Mouse (Mus musculus): Measurements from ENCODE around the gene Shkbp1. TPM values are rescaled to one million over a fixed set of nuclear protein-coding genes. Genes with fewer than 3 reads are reported as not detected.

The Shkbp1 gene
- total RNA-seq, 1 experiment = 28.8 TPM

DNA sequence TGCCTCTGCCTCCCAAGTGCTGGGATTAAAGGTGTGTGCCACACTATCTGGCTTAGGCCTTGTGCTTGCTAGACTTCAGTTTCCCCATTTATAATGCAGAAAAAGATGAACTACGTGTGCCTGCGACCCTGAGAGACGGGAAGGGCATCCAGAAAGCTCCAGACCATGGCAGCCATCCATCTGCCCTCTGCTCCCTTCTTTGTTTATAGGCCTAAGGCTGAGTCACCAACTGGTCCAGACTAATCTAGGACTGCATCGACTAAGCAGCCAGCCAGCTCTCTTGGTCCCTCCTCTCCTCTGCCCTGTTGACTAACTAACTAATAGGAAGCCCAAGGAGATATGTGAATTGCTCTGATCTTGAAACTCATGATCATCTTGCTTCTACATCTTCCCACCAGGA lies 59.9 kb downstream of the Shkbp1 start:
- H3K9ac ChIP-seq (ENCODE audit: insufficient read depth, low read depth, low read length, poor library complexity, severe bottlenecking) = no peak overlapping the region
- no peaks in the 10 kb centered on the region for H3K9me3 ChIP-seq (ENCODE audit: control insufficient read depth, insufficient read depth, low read depth, low read length)
- no peak overlapping the region for H3K27ac ChIP-seq (ENCODE audit: insufficient read depth, low read depth, low read length, poor library complexity, severe bottlenecking)
- H3K36me3 ChIP-seq (ENCODE audit: control insufficient read depth, insufficient read depth, low read length, poor library complexity, severe bottlenecking) = no peaks in the 10 kb centered on the region
- no peak for DNase-seq (ENCODE audit: low read depth, low spot score)
- in situ Hi-C loops (cut with MboI; ENCODE audit: low sequenced_read_pairs in 2 of 2, unreplicated experiment in 2 of 2) = loop anchor here in 1 of 2 experiments (25.0 kb wide), 1 partner anchor 391 kb away; the partner anchor contains the start of gene Zfp607b
- no peak overlapping the region for H3K4me3 ChIP-seq (ENCODE audit: insufficient read depth in 1 of 2, low read depth in 1 of 2, low read length in 2 of 2, poor library complexity in 1 of 2, severe bottlenecking in 1 of 2)
- TF ChIP-seq MAFK (IDR thresholded peaks at IDR 0.05; ENCODE audit: insufficient read depth, low read depth, low read length) (no peak), CHD2 (IDR thresholded peaks at IDR 0.05; ENCODE audit: low read depth, low read length) (no peak), ZC3H11A (IDR thresholded peaks at IDR 0.05; ENCODE audit: borderline replicate concordance, low read depth, low read length) (no peak), HCFC1 (IDR thresholded peaks at IDR 0.05; ENCODE audit: borderline replicate concordance, insufficient read depth, low read length) (no peak), ZNF384 (IDR thresholded peaks at IDR 0.05; ENCODE audit: low read depth, low read length) (no peak)
- H3K4me1 ChIP-seq (ENCODE audit: control insufficient read depth in 2 of 2, insufficient read depth in 2 of 2, low read length in 2 of 2, poor library complexity in 1 of 2) = peaks cover 0 to 5% of the 10 kb centered on the region in 2 experiments; a peak in 1 of 4 replicates

Other genes with a start within 250 kb of the Shkbp1 start
- not detected in 2 replicates for gene Cyp2f2, start 236.1 kb downstream of the Shkbp1 start, total RNA-seq (2012; rRNA removed)
- 0.32 and 0.58 TPM in 2 replicates for gene Cyp2t4, start 202.3 kb downstream of the Shkbp1 start, total RNA-seq (2012; rRNA removed)
- gene Egln2, start 189.2 kb downstream of the Shkbp1 start, total RNA-seq (2012; rRNA removed) = 53.4 and 56.3 TPM in 2 replicates
- gene Rab4b, start 177.1 kb downstream of the Shkbp1 start, total RNA-seq (2012; rRNA removed) = 28.3 and 44.2 TPM in 2 replicates
- gene Gm21983, start 174.9 kb downstream of the Shkbp1 start, total RNA-seq (2012; rRNA removed) = 1.3 TPM in 1 of 2 replicates, not detected in the other
- 12.5 and 36.3 TPM in 2 replicates for gene Mia, start 174.9 kb downstream of the Shkbp1 start, total RNA-seq (2012; rRNA removed)
- gene BC024978, start 160.2 kb downstream of the Shkbp1 start, total RNA-seq (2012; rRNA removed) = 10.4 and 12.0 TPM in 2 replicates
- gene Snrpa, start 159.7 kb downstream of the Shkbp1 start, total RNA-seq (2012; rRNA removed) = 113 and 129 TPM in 2 replicates
- gene Itpkc, start 127.4 kb downstream of the Shkbp1 start, total RNA-seq (2012; rRNA removed) = 10.5 and 12.6 TPM in 2 replicates
- gene Coq8b, start 123.0 kb downstream of the Shkbp1 start, total RNA-seq (2012; rRNA removed) = 12.8 and 18.3 TPM in 2 replicates
- 11.9 and 14.1 TPM in 2 replicates for gene Numbl, start 97.6 kb downstream of the Shkbp1 start, total RNA-seq (2012; rRNA removed)
- gene Ltbp4, start 18.3 kb downstream of the Shkbp1 start, total RNA-seq (2012; rRNA removed) = 65.8 and 114 TPM in 2 replicates
- 1.4 and 1.5 TPM in 2 replicates for gene Gm20479, start 1.4 kb upstream of the Shkbp1 start, total RNA-seq (2012; rRNA removed)
- gene Sptbn4, start 91.7 kb upstream of the Shkbp1 start, total RNA-seq (2012; rRNA removed) = 9.1 and 18.6 TPM in 2 replicates
- 22.0 and 29.6 TPM in 2 replicates for gene Blvrb, start 92.0 kb upstream of the Shkbp1 start, total RNA-seq (2012; rRNA removed)
- 5.4 and 6.2 TPM in 2 replicates for gene Sertad3, start 117.7 kb upstream of the Shkbp1 start, total RNA-seq (2012; rRNA removed)
- gene Sertad1, start 130.9 kb upstream of the Shkbp1 start, total RNA-seq (2012; rRNA removed) = 13.1 and 25.1 TPM in 2 replicates
- gene Prx, start 143.3 kb upstream of the Shkbp1 start, total RNA-seq (2012; rRNA removed) = 10.0 TPM in 2 replicates
- 1.7 and 2.1 TPM in 2 replicates for gene Hipk4, start 167.2 kb upstream of the Shkbp1 start, total RNA-seq (2012; rRNA removed)
- 77.9 and 128 TPM in 2 replicates for gene Pld3, start 197.2 kb upstream of the Shkbp1 start, total RNA-seq (2012; rRNA removed)
- gene 2310022A10Rik, start 197.2 kb upstream of the Shkbp1 start, total RNA-seq (2012; rRNA removed) = 12.6 and 15.9 TPM in 2 replicates
- 42.2 and 44.8 TPM in 2 replicates for gene Akt2, start 235.5 kb upstream of the Shkbp1 start, total RNA-seq (2012; rRNA removed)

Data from ES-E14 (cell line).